Mouse (Mus musculus) cerebellum, adult 9-11 months (tissue): Measurements from ENCODE around the gene Slc6a11.

Experiments used
- DNase-seq: peaks from one replicate; pipeline ENCODE4 v3.0.0; 2022

The Slc6a11 gene

GRCm38 (mm10) chr6:114267979-114268378, 136.9 kb downstream of the Slc6a11 start:
- no peak for DNase-seq

- DNase-seq: peak; percentile 51
These were observed 138.5 kb downstream of the Slc6a11 start for GRCm38 (mm10) chr6:114269589-114269988.

- peak; percentile 37 for DNase-seq
These were observed 139.8 kb downstream of the Slc6a11 start for GRCm38 (mm10) chr6:114270799-114271198.

- peak; percentile 80 for DNase-seq
These were observed 141.2 kb downstream of the Slc6a11 start for GRCm38 (mm10) chr6:114272279-114272678.

- DNase-seq: no peak
These were observed 143.1 kb downstream of the Slc6a11 start for GRCm38 (mm10) chr6:114273997-114274728.

- no peak for DNase-seq
These were observed 144.8 kb downstream of the Slc6a11 start for GRCm38 (mm10) chr6:114275800-114276199.

- peak; percentile 48 for DNase-seq
These were observed 151.6 kb downstream of the Slc6a11 start, which contains the start of gene Slc6a1 for GRCm38 (mm10) chr6:114282469-114283277. Gene Slc6a1, plus strand, starts transcription at chr6:114282635.

- DNase-seq: no peak
These were observed 152.3 kb downstream of the Slc6a11 start for GRCm38 (mm10) chr6:114283278-114283770.

- peak; percentile 44 for DNase-seq
These were observed 153.1 kb downstream of the Slc6a11 start for GRCm38 (mm10) chr6:114283927-114284703.

- no peak for DNase-seq
These were observed 154.4 kb downstream of the Slc6a11 start for GRCm38 (mm10) chr6:114285424-114285823.

GRCm38 (mm10) chr6:114289106-114289505, 158.1 kb downstream of the Slc6a11 start:
- DNase-seq: no peak

GRCm38 (mm10) chr6:114290184-114290583, 159.1 kb downstream of the Slc6a11 start:
- peak; percentile 53 for DNase-seq

GRCm38 (mm10) chr6:114290929-114291328, 159.9 kb downstream of the Slc6a11 start:
- peak; percentile 50 for DNase-seq

- DNase-seq: no peak
These were observed 160.4 kb downstream of the Slc6a11 start for GRCm38 (mm10) chr6:114291396-114291795.

- DNase-seq: no peak
These were observed 162.5 kb downstream of the Slc6a11 start for GRCm38 (mm10) chr6:114293511-114293910.

GRCm38 (mm10) chr6:114295086-114295485, 164.0 kb downstream of the Slc6a11 start:
- no peak for DNase-seq

GRCm38 (mm10) chr6:114297260-114298002, 166.4 kb downstream of the Slc6a11 start:
- no peak for DNase-seq
